Mouse (Mus musculus) megakaryocyte-erythroid progenitor cell, adult 5-6 weeks (primary cell): ENCODE data around the gene 4930564D02Rik. TPM values are rescaled to one million over a fixed set of nuclear protein-coding genes. Genes with fewer than 3 reads are reported as not detected.

Source experiments
- ATAC-seq: replicated peaks from 2 replicates; pipeline ENCODE4 v1.8.0; 2016; ENCODE audit warnings: mild to moderate bottlenecking, inconsistent platforms; ENCODE audit not compliant: severe bottlenecking, poor library complexity, low FRiP score, low TSS enrichment
- total RNA-seq, 2 experiments: library from RNA; stranded (forward) in 1 of 2; stranded (reverse) in 1 of 2; fragments of 200-1000, 215-1000 nt in 1 of 2; fragments of >200 nt in 1 of 2; fragmentation: Nextera tagmentation in 1 of 2; gene quantifications; 2 replicates each; pipeline ENCODE4 v1.2.3; 2014 to 2017

Gene 4930564D02Rik
- total RNA-seq, 2 experiments from 2014 or later = not detected

DNA sequence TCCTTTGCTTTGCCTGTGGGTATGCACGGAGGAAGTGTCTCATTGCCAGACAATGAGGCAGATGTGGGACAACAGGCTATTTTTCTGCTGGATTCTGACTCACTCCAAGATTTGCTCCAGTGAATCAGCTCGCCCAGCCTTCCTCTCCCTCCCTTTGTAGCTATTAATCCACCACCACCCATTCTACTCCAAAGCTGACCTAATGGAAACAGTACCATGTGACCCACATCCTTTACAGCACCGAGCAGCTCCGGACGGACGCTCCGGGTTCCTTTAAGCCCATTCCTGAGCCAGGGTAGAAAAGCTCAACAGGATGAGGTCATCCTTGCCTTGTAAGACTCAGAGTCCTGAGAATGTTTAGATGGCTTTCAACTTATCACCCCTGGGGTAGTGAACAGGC, 11.7 kb upstream of the 4930564D02Rik start:
- no peak for ATAC-seq

DNA sequence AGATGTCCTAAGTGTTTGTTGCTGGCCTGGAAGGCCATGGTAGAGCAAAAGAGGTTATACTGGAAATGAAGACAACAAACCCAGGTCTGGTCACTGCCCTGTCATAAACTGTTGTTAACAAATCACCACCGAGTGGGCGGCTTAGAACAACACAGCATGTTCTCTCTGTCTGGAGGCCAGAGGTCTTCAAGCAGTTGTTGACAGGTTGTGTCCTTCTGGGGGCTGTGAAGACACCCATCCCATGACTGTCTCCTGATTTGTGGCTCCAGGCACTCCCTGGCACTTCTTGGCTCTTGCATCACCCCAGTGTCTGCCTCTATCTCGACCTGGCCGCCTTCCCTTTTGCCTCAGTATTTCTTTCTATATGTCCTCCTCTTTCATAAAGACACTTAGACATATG, 11.0 kb upstream of the 4930564D02Rik start:
- no peak for ATAC-seq

- peak; percentile 79 for ATAC-seq
Observed at GRCm38 (mm10) chr3:105058627-105059513, 7.8 kb upstream of the 4930564D02Rik start.

GRCm38 (mm10) chr3:105059911-105060310, 6.7 kb upstream of the 4930564D02Rik start:
- ATAC-seq = no peak

- no peak for ATAC-seq
Observed at GRCm38 (mm10) chr3:105060992-105061391, 5.7 kb upstream of the 4930564D02Rik start.

- ATAC-seq = no peak
Observed at GRCm38 (mm10) chr3:105061496-105061895, 5.1 kb upstream of the 4930564D02Rik start.

- ATAC-seq = no peak
Observed at GRCm38 (mm10) chr3:105061991-105062390, 4.7 kb upstream of the 4930564D02Rik start.

DNA sequence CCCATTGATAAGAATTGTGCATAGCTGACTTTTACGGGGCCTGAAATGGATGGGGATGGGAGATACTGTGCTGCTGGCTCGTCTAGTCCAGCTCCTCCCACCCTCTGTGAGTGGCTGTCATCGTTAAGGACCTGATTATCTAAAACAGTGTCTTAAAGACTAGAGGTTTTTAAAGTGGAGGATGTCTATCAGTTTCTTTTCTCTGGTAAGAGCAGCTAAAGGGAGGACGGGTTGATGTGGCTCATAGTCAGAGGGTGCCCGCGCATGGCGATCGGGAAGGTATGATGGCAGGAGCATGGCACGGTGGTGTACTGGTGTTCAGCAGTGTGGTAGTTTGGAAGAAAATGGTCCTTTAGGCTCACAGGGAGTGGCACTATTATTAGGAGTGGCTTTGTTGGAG, 4.0 kb upstream of the 4930564D02Rik start:
- no peak for ATAC-seq

DNA sequence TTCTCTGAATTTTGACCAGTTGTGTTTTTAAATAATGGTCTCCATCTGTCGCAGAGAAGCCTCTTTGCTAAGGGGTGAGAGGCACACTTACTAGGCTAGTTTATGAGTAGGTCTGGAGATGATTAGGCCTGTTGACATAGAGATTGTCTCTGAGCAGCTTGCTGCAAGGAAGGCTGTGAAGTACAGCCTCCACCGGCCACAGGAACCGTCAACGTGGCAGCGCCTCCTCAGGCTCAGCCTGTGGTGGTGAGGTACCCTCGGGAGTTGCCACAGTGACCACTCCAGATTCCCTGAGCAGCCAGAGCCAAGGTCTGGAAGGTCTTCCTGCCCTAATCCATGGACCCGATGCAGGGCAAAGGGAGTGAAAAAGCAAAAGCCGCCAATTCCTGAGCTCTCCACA, 3.9 kb downstream of the 4930564D02Rik start:
- ATAC-seq = no peak

DNA sequence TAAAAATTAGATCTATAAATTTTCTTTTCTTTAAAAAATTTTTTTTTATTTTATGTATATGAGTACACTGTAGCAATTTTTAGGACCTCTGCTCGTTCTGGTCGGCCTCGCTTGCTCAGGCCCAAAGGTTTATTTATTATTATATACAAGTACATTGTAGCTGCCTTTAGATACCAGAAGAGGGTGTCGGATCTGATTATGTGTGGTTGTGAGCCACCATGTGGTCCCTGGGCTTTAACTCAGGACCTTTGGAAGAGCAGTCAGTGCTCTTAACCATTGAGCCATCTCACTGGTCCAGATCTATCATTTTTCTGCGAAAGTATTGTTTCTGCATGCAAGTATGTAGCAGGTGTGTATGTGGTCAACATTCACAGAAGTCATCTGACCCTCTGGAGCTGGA, 4.6 kb downstream of the 4930564D02Rik start:
- no peak for ATAC-seq

DNA sequence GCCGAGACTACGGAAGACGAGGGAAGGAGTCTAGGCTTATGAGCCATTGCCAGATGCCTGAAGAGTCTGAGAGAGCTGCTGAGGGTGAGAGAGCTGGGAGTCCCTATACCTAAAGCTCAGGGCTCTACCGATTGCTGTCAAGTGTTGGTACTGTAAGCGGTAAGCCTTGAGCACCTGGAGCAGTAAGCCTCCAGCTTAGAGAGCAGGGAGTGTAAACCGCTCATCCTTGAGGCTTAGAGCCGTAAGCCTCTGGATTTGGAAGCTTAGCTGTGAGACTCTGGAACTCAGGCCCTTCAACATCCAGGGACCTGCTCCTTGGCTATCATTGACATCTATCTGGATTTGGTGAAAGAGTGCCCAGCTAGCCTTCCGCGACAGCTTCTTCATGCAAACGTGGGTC, 5.9 kb downstream of the 4930564D02Rik start:
- no peak for ATAC-seq

GRCm38 (mm10) chr3:105075796-105076195, 9.2 kb downstream of the 4930564D02Rik start:
- ATAC-seq = no peak

DNA sequence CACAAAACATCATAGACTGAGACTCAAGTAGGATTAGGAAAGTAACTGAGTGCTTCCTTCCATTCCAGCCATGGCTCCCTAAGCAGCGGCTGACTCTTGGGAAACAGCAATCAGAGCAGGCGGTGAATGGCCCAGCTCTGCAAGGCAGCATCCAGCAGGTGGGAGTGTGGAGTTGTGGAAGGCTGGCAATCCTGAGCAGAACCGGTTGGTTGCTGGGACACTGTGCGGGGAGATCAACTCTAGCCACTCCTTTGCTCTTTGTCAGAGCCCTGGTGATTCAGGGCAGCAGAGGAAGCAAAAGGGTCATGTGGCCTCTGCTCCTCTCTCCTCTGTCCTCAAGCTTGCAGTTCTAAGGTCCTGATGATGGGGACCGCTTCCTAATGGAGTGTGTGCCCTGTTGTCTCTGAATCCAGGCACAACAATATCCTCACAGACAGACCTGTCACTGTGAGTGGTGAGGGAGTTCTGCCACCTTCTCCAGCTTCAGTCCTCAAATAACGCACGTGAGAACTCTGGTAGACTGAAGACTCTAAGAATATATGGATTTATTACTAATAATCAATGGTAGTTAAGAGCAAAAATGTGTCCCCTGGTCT, 11.7 kb downstream of the 4930564D02Rik start:
- ATAC-seq = 0 out of 2 replicates have a peak, but pooled peaks have one; percentile 34

- no peak for ATAC-seq
Observed at GRCm38 (mm10) chr3:105087344-105087743, 20.7 kb downstream of the 4930564D02Rik start.

GRCm38 (mm10) chr3:105088638-105089037, 22.0 kb downstream of the 4930564D02Rik start:
- ATAC-seq = no peak

DNA sequence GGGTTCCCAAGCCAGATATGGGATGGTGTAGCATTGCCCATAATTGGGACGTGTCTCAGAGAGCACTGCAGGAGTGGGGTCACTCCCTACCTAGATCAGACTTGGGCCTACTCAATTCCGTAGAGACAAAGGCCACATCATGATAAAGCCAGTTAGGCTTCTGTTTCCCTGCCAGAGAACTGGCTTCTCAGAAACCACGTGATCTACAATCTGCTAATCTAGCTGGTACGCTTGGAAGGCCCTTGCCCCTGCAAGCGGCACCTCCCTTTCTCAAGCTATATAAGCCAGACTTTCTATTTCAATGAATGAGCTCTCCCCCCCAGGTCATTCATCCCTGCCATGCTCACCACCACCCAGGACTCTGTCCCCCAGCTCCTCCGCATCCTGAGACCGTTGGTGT, 23.5 kb downstream of the 4930564D02Rik start:
- peak; percentile 68 for ATAC-seq

- ATAC-seq = peak; percentile 78
Observed at GRCm38 (mm10) chr3:105090981-105091380, 24.3 kb downstream of the 4930564D02Rik start.

GRCm38 (mm10) chr3:105092721-105093505, 26.3 kb downstream of the 4930564D02Rik start:
- no peak for ATAC-seq

GRCm38 (mm10) chr3:105094448-105094847, 27.8 kb downstream of the 4930564D02Rik start:
- ATAC-seq = no peak

DNA sequence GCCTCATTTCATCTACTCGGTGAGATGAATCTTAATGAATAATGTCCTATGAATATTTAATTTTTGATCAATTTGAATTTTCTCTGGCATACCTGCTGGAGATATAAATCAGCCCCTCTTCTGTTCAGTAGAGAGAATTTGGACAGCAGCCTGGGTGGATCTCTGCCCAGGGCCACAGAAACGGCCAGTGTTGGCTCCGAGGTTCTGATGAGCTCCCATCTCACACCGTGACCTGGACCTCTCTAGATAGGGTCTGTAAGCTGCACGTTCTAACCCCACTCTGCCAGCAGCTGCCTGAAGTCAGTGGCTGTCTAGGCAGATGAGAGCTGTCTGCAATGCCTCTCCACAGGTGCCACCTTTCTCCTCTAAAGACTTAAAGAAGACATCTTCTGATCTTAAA, 28.4 kb downstream of the 4930564D02Rik start:
- no peak for ATAC-seq
